Mouse (Mus musculus) heart, adult 2 months (tissue): ENCODE measurements around the gene Dusp7. TPM values are rescaled to one million over a fixed set of nuclear protein-coding genes. Genes with fewer than 3 reads are reported as not detected.
A peak's percentile ranks its signal among the peaks of the same experiment; 100 is the strongest.

Experiments used
- DNase-seq, 2 experiments: peaks; one replicate each; pipeline ENCODE4 v3.0.0; 2021
- H3K27ac ChIP-seq: fragments of 200-600 bp; 2 replicates; pipeline ENCODE4 v1.8.1; 2022
- H3K27me3 ChIP-seq: fragments of 200-500 bp; 2 replicates; pipeline ENCODE4 v1.6.1; 2012; ENCODE audit warnings: mild to moderate bottlenecking, low read length, inconsistent platforms, mixed read lengths; ENCODE audit not compliant: control insufficient read depth, insufficient read depth
- H3K36me3 ChIP-seq: fragments of 200-500 bp; 2 replicates; pipeline ENCODE4 v1.6.1; 2012; ENCODE audit warnings: low read length, inconsistent platforms; ENCODE audit not compliant: control insufficient read depth, insufficient read depth
- H3K4me1 ChIP-seq: fragments of 200-500 bp; 2 replicates; pipeline ENCODE4 v1.6.1; 2011; ENCODE audit warnings: low read length; ENCODE audit not compliant: control insufficient read depth, insufficient read depth
- H3K4me3 ChIP-seq: fragments of 200-600 bp; 2 replicates; pipeline ENCODE4 v1.8.1; 2022
- H3K79me2 ChIP-seq: fragments of 200-500 bp; replicated peaks from 2 replicates; pipeline ENCODE4 v1.6.1; 2012; ENCODE audit warnings: mild to moderate bottlenecking, inconsistent platforms, low read length, moderate library complexity, mixed read lengths; ENCODE audit not compliant: control insufficient read depth, insufficient read depth
- H3K9ac ChIP-seq: fragments of 200-500 bp; 2 replicates; pipeline ENCODE4 v1.6.1; 2012; ENCODE audit warnings: low read depth, mild to moderate bottlenecking, control low read depth, inconsistent platforms, low read length, mixed read lengths
- CTCF ChIP-seq: fragments of 200-600 bp; IDR thresholded peaks from 2 replicates; pipeline ENCODE4 v1.8.1; 2022; ENCODE audit warnings: antibody characterized with exemption, mild to moderate bottlenecking, moderate library complexity
- EP300 ChIP-seq: fragments of 200-500 bp; IDR thresholded peaks from 2 replicates; pipeline ENCODE4 v1.6.1; 2011; ENCODE audit warnings: low read depth, low read length, control low read depth; ENCODE audit not compliant: insufficient read depth
- POLR2A ChIP-seq: fragments of 200-500 bp; IDR thresholded peaks from 2 replicates; pipeline ENCODE4 v1.6.1; 2011; ENCODE audit warnings: mild to moderate bottlenecking, low read depth, low read length, control low read depth; ENCODE audit not compliant: insufficient read depth
- WGBS: fragments of 180-500 bp; shearing (Covaris S2); methylation state at CpG from one replicate; pipeline ENCODE4 v1.1.7; 2018; 5-methylcytosine and 5-hydroxymethylcytosine counted together
- intact Hi-C: fragments of 180-260 bp; cut with DNase I; formaldehyde crosslinking; loops from one replicate; pipeline ENCODE4 v1.15.1; 2025
- polyA plus RNA-seq: library from polyadenylated mRNA; depleted of rRNA; stranded (reverse); fragments of >200 nt; gene quantifications from 2 replicates; pipeline ENCODE4 v1.2.3, GENCODE M21; 2012
- total RNA-seq, 2 experiments: library from RNA; stranded (reverse); gene quantifications; 2 replicates each; pipeline ENCODE4 v1.2.3; 2021

Gene Dusp7
- total and polyA plus RNA-seq, 3 experiments: 47.6 to 102 (median 64.9) TPM

DNA sequence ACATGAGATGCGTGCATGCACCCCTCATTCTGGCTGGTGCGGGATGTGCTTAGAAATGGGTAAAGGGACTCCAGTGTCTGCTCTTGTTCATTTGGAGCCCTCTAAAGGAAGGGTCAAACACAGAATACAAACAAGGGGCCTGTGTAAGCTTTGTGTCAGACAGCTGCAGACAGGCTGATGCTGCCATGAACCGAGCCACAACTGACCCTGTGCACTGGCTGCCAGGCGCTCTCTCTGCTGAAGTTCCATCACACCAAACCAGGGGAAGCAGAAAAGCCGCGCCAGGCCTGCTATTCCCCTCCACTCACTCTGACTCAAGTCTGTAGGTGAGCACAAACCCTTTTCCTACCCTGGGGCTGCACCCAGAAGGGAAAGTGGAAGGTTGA lies 29.3 kb upstream of the Dusp7 start:
- no peak for DNase-seq
- no peaks in the 10 kb centered on the region for H3K79me2 ChIP-seq
- intact Hi-C loops: no loop called here
- H3K27me3 ChIP-seq: no peaks in the 10 kb centered on the region
- WGBS: 92% methylated on average over 6 of the region's 6 CpGs
- no peak overlapping the region for H3K9ac ChIP-seq
- H3K4me1 ChIP-seq: no peaks in the 10 kb centered on the region
- no peak overlapping the region for H3K27ac ChIP-seq
- H3K4me3 ChIP-seq: no peak overlapping the region
- H3K36me3 ChIP-seq: no peaks in the 10 kb centered on the region
- TF ChIP-seq POLR2A (no peak), CTCF (no peak), EP300 (no peak)

DNA sequence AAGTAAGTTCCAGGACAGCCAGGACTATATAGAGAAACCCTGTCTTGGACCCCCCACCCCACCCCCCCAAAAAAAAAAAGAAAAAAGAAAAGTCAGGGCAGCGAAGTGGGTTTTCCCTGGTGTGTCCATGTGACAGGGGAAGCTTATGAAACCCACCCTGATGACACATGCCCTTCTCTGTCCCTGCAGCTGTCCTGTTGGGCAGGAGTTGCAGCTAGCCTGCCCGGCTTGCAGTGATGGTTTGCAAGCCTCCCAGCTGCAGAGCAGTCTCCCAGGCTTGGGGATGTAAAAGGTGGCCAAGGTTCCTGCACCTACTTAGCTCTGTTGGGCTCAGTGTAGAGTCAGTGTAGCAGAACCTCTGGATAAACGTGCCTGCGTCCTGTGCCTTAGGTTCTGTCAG lies 28.7 kb upstream of the Dusp7 start:
- Histone ChIP-seq H3K4me3 (no peak overlapping the region), H3K27ac (no peak overlapping the region), H3K4me1 (peaks cover 4% of the 10 kb centered on the region; the same call in 1 of the 2 replicates), H3K9ac (no peak overlapping the region), H3K36me3 (no peaks in the 10 kb centered on the region), H3K79me2 (no peaks in the 10 kb centered on the region), H3K27me3 (no peaks in the 10 kb centered on the region)
- DNase-seq: no peak
- no peak for TF ChIP-seq EP300
- TF ChIP-seq POLR2A: no peak
- 97% methylated on average over 4 of the region's 4 CpGs for WGBS
- intact Hi-C loops: no loop called here

DNA sequence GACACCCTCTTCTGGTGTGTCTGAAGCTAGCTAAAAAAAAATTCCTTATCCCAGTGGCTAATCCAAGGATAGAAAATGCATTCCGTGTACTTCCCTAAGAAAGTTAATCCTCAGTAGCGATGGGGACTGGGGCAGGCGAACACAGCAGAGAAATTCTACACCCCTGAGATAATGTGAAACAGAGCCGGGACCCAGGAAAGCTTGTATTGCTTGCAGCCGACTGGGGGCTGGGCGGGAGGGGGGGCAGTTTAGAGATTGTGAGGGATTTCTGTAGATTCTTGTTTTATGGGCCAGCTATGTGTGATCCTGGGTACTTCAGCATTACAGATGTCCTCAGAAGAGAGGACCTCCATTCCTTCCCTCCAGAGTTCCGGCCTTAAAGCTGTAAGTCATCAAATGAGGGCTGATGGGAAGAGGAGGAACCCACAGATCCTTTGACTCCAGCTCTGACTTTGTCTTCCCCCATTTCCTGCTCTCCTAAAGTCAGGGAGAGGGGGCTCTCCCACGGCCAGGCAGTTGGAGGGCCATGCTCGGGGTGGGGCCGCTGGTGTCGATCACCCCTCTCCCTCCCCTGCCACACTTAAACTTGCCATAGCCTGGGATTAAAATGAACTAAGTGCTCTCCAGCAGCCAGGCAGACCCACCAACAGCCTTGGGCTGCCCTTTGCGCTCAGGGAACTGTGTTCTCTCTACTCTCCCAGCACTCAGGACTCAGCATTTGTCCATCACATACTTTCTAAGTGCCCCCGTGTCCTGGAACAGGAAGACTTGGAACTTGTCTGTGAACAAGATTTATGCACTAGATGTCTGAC lies 27.7 kb upstream of the Dusp7 start:
- DNase-seq: no peak
- no peak overlapping the region for H3K4me3 ChIP-seq
- H3K27ac ChIP-seq: no peak overlapping the region
- intact Hi-C loops: no loop called here
- no peaks in the 10 kb centered on the region for H3K36me3 ChIP-seq
- H3K27me3 ChIP-seq: no peaks in the 10 kb centered on the region
- 68% methylated on average over 13 of the region's 13 CpGs for WGBS
- no peak overlapping the region for H3K9ac ChIP-seq
- H3K79me2 ChIP-seq: no peaks in the 10 kb centered on the region
- peaks cover 8% of the 10 kb centered on the region; the same call in 1 of the 2 replicates for H3K4me1 ChIP-seq
- TF ChIP-seq CTCF (no peak), EP300 (no peak), POLR2A (no peak)

DNA sequence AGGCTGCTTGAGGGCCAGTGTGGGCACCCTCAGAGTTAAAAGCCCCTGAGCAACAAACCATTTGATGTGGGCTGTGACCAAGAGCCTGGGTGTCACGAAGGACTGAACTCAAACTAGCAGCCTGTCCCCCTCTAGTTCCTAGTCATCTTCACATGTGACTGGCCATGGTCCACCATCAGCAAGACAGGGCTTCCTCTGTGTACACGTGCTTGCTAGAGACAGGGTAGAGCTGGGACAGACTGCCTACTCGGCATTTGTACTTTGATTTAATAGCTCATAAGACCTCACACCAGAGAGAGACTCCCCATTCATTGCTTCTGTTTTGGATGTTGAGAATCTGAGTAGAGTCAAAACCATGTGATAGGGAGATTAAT lies 27.1 kb upstream of the Dusp7 start:
- Histone ChIP-seq H3K79me2 (no peaks in the 10 kb centered on the region), H3K27me3 (no peaks in the 10 kb centered on the region), H3K36me3 (no peaks in the 10 kb centered on the region), H3K9ac (no peak overlapping the region), H3K27ac (no peak overlapping the region), H3K4me1 (peaks cover 8% of the 10 kb centered on the region; the same call in 1 of the 2 replicates), H3K4me3 (no peak overlapping the region)
- TF ChIP-seq EP300: no peak
- TF ChIP-seq CTCF: no peak
- no peak for TF ChIP-seq POLR2A
- DNase-seq: no peak
- 65% methylated on average over 3 of the region's 3 CpGs for WGBS
- intact Hi-C loops: no loop called here

DNA sequence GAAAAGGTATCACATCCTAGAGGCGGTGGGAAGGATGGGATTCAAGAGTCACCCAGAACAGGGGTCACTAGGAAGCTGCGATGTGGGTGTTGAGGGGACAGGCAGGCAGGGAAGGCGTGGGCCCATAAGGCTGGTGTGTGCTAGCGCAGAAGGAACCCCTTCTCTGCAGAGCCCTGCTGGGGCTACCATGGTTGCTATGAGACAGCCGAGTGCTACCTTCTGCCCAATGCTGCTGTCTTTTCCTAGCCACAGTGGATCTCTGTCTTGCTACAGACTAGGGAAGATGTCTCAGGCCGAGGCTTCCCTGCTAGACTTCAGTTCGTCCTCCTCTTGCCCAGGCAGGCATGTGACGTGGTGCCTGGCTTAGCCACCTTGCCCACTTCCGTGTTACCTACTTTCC lies 25.9 kb upstream of the Dusp7 start:
- intact Hi-C loops: no loop called here
- TF ChIP-seq EP300 (no peak), CTCF (no peak), POLR2A (no peak)
- Histone ChIP-seq H3K79me2 (no peaks in the 10 kb centered on the region), H3K4me1 (peaks cover 8% of the 10 kb centered on the region; the same call in 1 of the 2 replicates), H3K27ac (no peak overlapping the region), H3K4me3 (no peak overlapping the region), H3K36me3 (no peaks in the 10 kb centered on the region), H3K9ac (no peak overlapping the region), H3K27me3 (no peaks in the 10 kb centered on the region)
- DNase-seq: no peak
- WGBS: 95% methylated on average over 9 of the region's 9 CpGs

DNA sequence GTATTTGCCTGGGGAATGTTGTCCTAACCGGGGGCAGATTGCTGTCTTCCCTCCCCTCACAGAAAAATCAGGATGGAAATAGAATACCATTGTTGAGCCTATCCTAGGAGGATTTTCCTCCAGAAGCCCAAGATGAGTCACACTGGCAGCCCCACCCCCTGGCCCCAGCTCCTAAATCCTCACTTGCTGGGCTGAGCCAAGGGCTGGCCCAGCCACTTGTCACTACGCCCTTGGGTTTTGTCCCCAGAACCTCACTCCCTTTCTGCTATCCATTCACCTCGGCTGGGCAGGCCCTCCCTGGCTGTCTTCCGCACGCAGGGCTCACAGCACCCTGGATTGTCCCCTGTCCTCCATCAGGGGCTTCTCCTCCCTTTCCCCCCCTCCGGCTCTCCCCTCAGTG lies 23.3 kb upstream of the Dusp7 start:
- no peaks in the 10 kb centered on the region for H3K36me3 ChIP-seq
- TF ChIP-seq EP300: no peak
- no peak for TF ChIP-seq POLR2A
- TF ChIP-seq CTCF: no peak
- 15% methylated on average over 6 of the region's 6 CpGs for WGBS
- intact Hi-C loops: loop anchor here (2.0 to 5.0 kb wide), 2 partner anchors 38 to 132 kb away; partner anchors contain the start of genes Parp3 and Rrp9
- DNase-seq: peak; percentile 83 to 89
- no peaks in the 10 kb centered on the region for H3K79me2 ChIP-seq
- no peak overlapping the region for H3K4me3 ChIP-seq
- peaks cover 11% of the 10 kb centered on the region for H3K4me1 ChIP-seq
- H3K27ac ChIP-seq: peak overlapping the region; percentile 75
- no peaks in the 10 kb centered on the region for H3K27me3 ChIP-seq
- peak overlapping the region; percentile 19 for H3K9ac ChIP-seq
